Mouse (Mus musculus): ENCODE measurements at regions not wholly inside any gene's neighbourhood (a gene's known extent, or its start where the extent isn't known, plus 50 kb on each side); places are given as distances from the start of the nearest gene placed in this dataset.

DNA sequence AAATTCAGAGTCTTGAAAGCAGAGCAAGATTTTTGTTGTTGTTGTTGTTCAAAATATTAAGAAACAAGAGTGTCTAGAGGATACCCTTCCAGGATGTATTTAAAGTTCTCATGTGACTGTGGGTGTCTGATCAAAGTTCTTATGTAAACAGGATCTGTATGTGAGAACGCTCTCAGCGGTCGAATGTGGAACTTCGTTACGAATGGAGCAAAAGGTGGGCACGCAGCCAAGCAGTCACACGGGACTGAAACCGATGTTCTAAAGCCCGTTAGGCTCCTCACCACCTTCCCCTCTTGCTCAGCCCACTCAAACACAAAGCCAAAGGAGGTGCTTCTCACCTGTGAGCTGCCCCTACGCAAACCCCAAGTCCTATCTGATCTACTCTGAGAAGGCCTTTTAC is 75.4 kb downstream of the Fasl start:
- TF ChIP-seq CTCF (IDR thresholded peaks at IDR 0.05; ENCODE audit: low read depth) (peak; percentile 32; the same call in 1 of the 2 replicates), EP300 (IDR thresholded peaks at IDR 0.05; ENCODE audit: low read depth) (no peak)
